Mouse (Mus musculus) yolk sac, embryonic 10.5 days (tissue): ENCODE results near the gene Rbm6.

Source experiments
- DNase-seq: peaks from one replicate; pipeline ENCODE4 v3.0.0-alpha.2; 2017; ENCODE audit warnings: low spot score

The Rbm6 gene

GRCm38 (mm10) chr9:107873137-107873536 lies at the start of gene Rbm6:
TSS of gene Rbm6 (minus strand) at chr9:107873237.
- DNase-seq = no peak

GRCm38 (mm10) chr9:107919441-107919840 lies 46.4 kb upstream of the Rbm6 start:
- DNase-seq = no peak

GRCm38 (mm10) chr9:107918884-107919283 lies 45.8 kb upstream of the Rbm6 start:
- no peak for DNase-seq

GRCm38 (mm10) chr9:107917895-107918608 lies 45.0 kb upstream of the Rbm6 start:
- peak; percentile 44 for DNase-seq

- DNase-seq = no peak
Observed at GRCm38 (mm10) chr9:107914764-107915420, 41.9 kb upstream of the Rbm6 start.

- DNase-seq = no peak
Observed at GRCm38 (mm10) chr9:107910025-107910769, 37.2 kb upstream of the Rbm6 start.

GRCm38 (mm10) chr9:107908410-107909158 lies 35.5 kb upstream of the Rbm6 start:
- no peak for DNase-seq

GRCm38 (mm10) chr9:107907801-107908120 lies 34.7 kb upstream of the Rbm6 start:
- DNase-seq = no peak

- no peak for DNase-seq
Observed at GRCm38 (mm10) chr9:107906967-107907800, 34.1 kb upstream of the Rbm6 start.

- DNase-seq = peak; percentile 90
Observed at GRCm38 (mm10) chr9:107906252-107906966, 33.4 kb upstream of the Rbm6 start, which contains the start of gene Mst1r. TSS of gene Mst1r (plus strand) at chr9:107906873.

GRCm38 (mm10) chr9:107904726-107905125 lies 31.7 kb upstream of the Rbm6 start:
- DNase-seq = peak; percentile 76

- no peak for DNase-seq
Observed at GRCm38 (mm10) chr9:107901627-107901914, 28.5 kb upstream of the Rbm6 start.

- peak; percentile 47 for DNase-seq
Observed at GRCm38 (mm10) chr9:107900840-107901626, 28.0 kb upstream of the Rbm6 start.

GRCm38 (mm10) chr9:107899855-107900254 lies 26.8 kb upstream of the Rbm6 start:
- no peak for DNase-seq

GRCm38 (mm10) chr9:107898563-107898962 lies 25.5 kb upstream of the Rbm6 start:
- DNase-seq = no peak

- DNase-seq = no peak
Observed at GRCm38 (mm10) chr9:107891023-107891422, 18.0 kb upstream of the Rbm6 start.

- peak; percentile 81 for DNase-seq
Observed at GRCm38 (mm10) chr9:107890260-107890659, 17.2 kb upstream of the Rbm6 start.

- peak; percentile 80 for DNase-seq
Observed at GRCm38 (mm10) chr9:107888267-107888850, 15.3 kb upstream of the Rbm6 start.

GRCm38 (mm10) chr9:107887804-107888266 lies 14.8 kb upstream of the Rbm6 start, which contains the start of gene Mon1a:
TSS of gene Mon1a (plus strand) at chr9:107888151.
- peak; percentile 91 for DNase-seq
